Mouse (Mus musculus): ENCODE data around the gene Dck.

GRCm38 (mm10) chr5:88724030-88724429 lies 40.8 kb upstream of the Dck start:
- TF ChIP-seq CTCF (IDR thresholded peaks at IDR 0.05; ENCODE audit: low read depth): no peak
- no peak for TF ChIP-seq EP300 (IDR thresholded peaks at IDR 0.05; ENCODE audit: low read depth)

Measured in heart, postnatal 0 days (tissue).